Mouse (Mus musculus) forebrain, embryonic 16.5 days (tissue): ENCODE data around the gene 4930415O20Rik. TPM values are rescaled to one million over a fixed set of nuclear protein-coding genes. Genes with fewer than 3 reads are reported as not detected.
A peak's percentile ranks its signal among the peaks of the same experiment; 100 is the strongest.

Source experiments
- ATAC-seq: fragments of 200-750 bp; cut with Nextera tagmentation; 2 replicates; pipeline ENCODE4 v1.8.0; 2017; ENCODE audit warnings: mild to moderate bottlenecking, moderate library complexity
- H3K27ac ChIP-seq: fragments of 300-500 bp; sonication (generic); 2 replicates; pipeline ENCODE4 v1.5.1; 2014; ENCODE audit warnings: low read length, control low read depth
- H3K27me3 ChIP-seq: fragments of 300-500 bp; sonication (generic); replicated peaks from 2 replicates; pipeline ENCODE4 v1.6.1; 2014; ENCODE audit warnings: low read length; ENCODE audit not compliant: control insufficient read depth, insufficient read depth
- H3K36me3 ChIP-seq: fragments of 300-500 bp; sonication (generic); 2 replicates; pipeline ENCODE4 v1.6.1; 2014; ENCODE audit not compliant: control insufficient read depth, insufficient read depth
- H3K4me1 ChIP-seq: fragments of 300-500 bp; sonication (generic); replicated peaks from 2 replicates; pipeline ENCODE4 v1.6.1; 2014; ENCODE audit warnings: low read length; ENCODE audit not compliant: control insufficient read depth, insufficient read depth
- H3K4me2 ChIP-seq: fragments of 300-500 bp; sonication (generic); 2 replicates; pipeline ENCODE4 v1.6.1; 2014; ENCODE audit warnings: mild to moderate bottlenecking, low read length, control low read depth
- H3K4me3 ChIP-seq: fragments of 300-500 bp; sonication (generic); replicated peaks from 2 replicates; pipeline ENCODE4 v1.5.1; 2014; ENCODE audit warnings: mild to moderate bottlenecking, low read length, control low read depth
- H3K9ac ChIP-seq: fragments of 300-500 bp; sonication (generic); replicated peaks from 2 replicates; pipeline ENCODE4 v1.6.1; 2014; ENCODE audit warnings: low read depth, low read length, control low read depth
- H3K9me3 ChIP-seq: fragments of 300-500 bp; sonication (generic); 2 replicates; pipeline ENCODE4 v1.6.1; 2016; ENCODE audit warnings: low read length; ENCODE audit not compliant: control insufficient read depth
- WGBS: fragments of 180-500 bp; shearing (Covaris S2); extraction: QIAGEN DNeasy Blood & Tissue Kit; methylation state at CpG from one replicate; pipeline ENCODE4 v1.1.7; 2014; 5-methylcytosine and 5-hydroxymethylcytosine counted together
- polyA plus RNA-seq: library from polyadenylated mRNA; unstranded; fragments of >200 nt; fragmentation: Nextera tagmentation; extraction: Ambion mirVana; gene quantifications from 2 replicates; pipeline ENCODE4 v1.2.1, GENCODE M21; 2015

The 4930415O20Rik gene
- polyA plus RNA-seq, 1 experiment from 2014 or later: 0.56 TPM

GRCm38 (mm10) chr15:98616362-98617175 lies 45.8 kb downstream of the 4930415O20Rik start:
- Histone ChIP-seq H3K36me3 (no peaks in the 10 kb centered on the region), H3K4me2 (no peak overlapping the region)

GRCm38 (mm10) chr15:98617176-98617537 lies 46.4 kb downstream of the 4930415O20Rik start:
- 2% methylated on average over 12 of the region's 12 CpGs for WGBS
- Histone ChIP-seq H3K4me3 (no peak overlapping the region), H3K4me1 (peaks cover 5% of the 10 kb centered on the region; the same call in 1 of the 2 replicates), H3K27ac (no peak overlapping the region), H3K4me2 (no peak overlapping the region), H3K9me3 (no peaks in the 10 kb centered on the region; the same call in 1 of the 2 replicates), H3K27me3 (peaks cover 8% of the 10 kb centered on the region), H3K9ac (no peak overlapping the region), H3K36me3 (no peaks in the 10 kb centered on the region)
- ATAC-seq: peak; percentile 31; the same call in 1 of the 2 replicates

More at GRCm38 (mm10) chr15:98616362-98617175, 45.8 kb downstream of the 4930415O20Rik start:
- peaks cover 5% of the 10 kb centered on the region; the same call in 1 of the 2 replicates for H3K4me1 ChIP-seq
- H3K27me3 ChIP-seq: peaks cover 7% of the 10 kb centered on the region
- 35% methylated on average over 20 of the region's 20 CpGs for WGBS
- no peak overlapping the region for H3K9ac ChIP-seq
- H3K27ac ChIP-seq: no peak overlapping the region
- no peaks in the 10 kb centered on the region; the same call in 1 of the 2 replicates for H3K9me3 ChIP-seq
- no peak for ATAC-seq
- no peak overlapping the region for H3K4me3 ChIP-seq

- Histone ChIP-seq H3K9ac (no peak overlapping the region), H3K4me2 (no peak overlapping the region), H3K4me3 (no peak overlapping the region), H3K27me3 (peaks cover 10% of the 10 kb centered on the region), H3K9me3 (no peaks in the 10 kb centered on the region; the same call in 1 of the 2 replicates), H3K36me3 (no peaks in the 10 kb centered on the region), H3K4me1 (no peaks in the 10 kb centered on the region), H3K27ac (no peak overlapping the region)
- 7% methylated on average over 7 of the region's 7 CpGs for WGBS
- ATAC-seq: no peak
These were observed 51.4 kb downstream of the 4930415O20Rik start for GRCm38 (mm10) chr15:98622199-98622598.

- no peak overlapping the region for H3K4me2 ChIP-seq
- 15% methylated on average over 6 of the region's 6 CpGs for WGBS
- H3K4me3 ChIP-seq: no peak overlapping the region
- no peaks in the 10 kb centered on the region for H3K4me1 ChIP-seq
- peaks cover 10% of the 10 kb centered on the region for H3K27me3 ChIP-seq
- no peaks in the 10 kb centered on the region; the same call in 1 of the 2 replicates for H3K9me3 ChIP-seq
- no peak for ATAC-seq
- H3K36me3 ChIP-seq: no peaks in the 10 kb centered on the region
- no peak overlapping the region for H3K27ac ChIP-seq
- no peak overlapping the region for H3K9ac ChIP-seq
These were observed 51.9 kb downstream of the 4930415O20Rik start for GRCm38 (mm10) chr15:98622721-98623120.

GRCm38 (mm10) chr15:98623361-98623821 lies 52.6 kb downstream of the 4930415O20Rik start:
- Histone ChIP-seq H3K9ac (no peak overlapping the region), H3K4me2 (no peak overlapping the region), H3K27ac (no peak overlapping the region), H3K9me3 (no peaks in the 10 kb centered on the region; the same call in 1 of the 2 replicates), H3K27me3 (peaks cover 7% of the 10 kb centered on the region; the same call in 1 of the 2 replicates), H3K4me1 (peaks cover 3% of the 10 kb centered on the region), H3K4me3 (no peak overlapping the region), H3K36me3 (no peaks in the 10 kb centered on the region)
- ATAC-seq: no peak
- WGBS: 49% methylated on average over 5 of the region's 5 CpGs

- no peak overlapping the region for H3K4me3 ChIP-seq
- H3K36me3 ChIP-seq: no peaks in the 10 kb centered on the region
- no peak overlapping the region for H3K27ac ChIP-seq
- peaks cover 12% of the 10 kb centered on the region for H3K4me1 ChIP-seq
- 24% methylated on average over 8 of the region's 8 CpGs for WGBS
- ATAC-seq: no peak
- no peak overlapping the region for H3K9ac ChIP-seq
- peaks cover 6% of the 10 kb centered on the region; the same call in 1 of the 2 replicates for H3K27me3 ChIP-seq
- H3K9me3 ChIP-seq: no peaks in the 10 kb centered on the region; the same call in 1 of the 2 replicates
- H3K4me2 ChIP-seq: no peak overlapping the region
These were observed 55.3 kb downstream of the 4930415O20Rik start for GRCm38 (mm10) chr15:98626078-98626477.

- H3K4me2 ChIP-seq: no peak overlapping the region
- no peaks in the 10 kb centered on the region for H3K36me3 ChIP-seq
- no peaks in the 10 kb centered on the region; the same call in 1 of the 2 replicates for H3K9me3 ChIP-seq
- peaks cover 17% of the 10 kb centered on the region for H3K4me1 ChIP-seq
- WGBS: 78% methylated on average over 7 of the region's 7 CpGs
- H3K27ac ChIP-seq: no peak overlapping the region
- no peak for ATAC-seq
- no peak overlapping the region for H3K9ac ChIP-seq
- peaks cover 8% of the 10 kb centered on the region; the same call in 1 of the 2 replicates for H3K27me3 ChIP-seq
- no peak overlapping the region for H3K4me3 ChIP-seq
These were observed 55.8 kb downstream of the 4930415O20Rik start for GRCm38 (mm10) chr15:98626487-98627212.

- no peak overlapping the region for H3K27ac ChIP-seq
- H3K9ac ChIP-seq: peak overlapping the region; percentile 40; the same call in 1 of the 2 replicates
- peak overlapping the region; percentile 7; the same call in 1 of the 2 replicates for H3K4me3 ChIP-seq
- WGBS: 8% methylated on average over 20 of the region's 20 CpGs
- peaks cover 5% of the 10 kb centered on the region; the same call in 1 of the 2 replicates for H3K27me3 ChIP-seq
- peak overlapping the region; percentile 36 for H3K4me2 ChIP-seq
- no peaks in the 10 kb centered on the region for H3K36me3 ChIP-seq
- no peaks in the 10 kb centered on the region; the same call in 1 of the 2 replicates for H3K9me3 ChIP-seq
- peak; percentile 39 for ATAC-seq
- peaks cover 32% of the 10 kb centered on the region for H3K4me1 ChIP-seq
These were observed 57.9 kb downstream of the 4930415O20Rik start for GRCm38 (mm10) chr15:98628589-98629254.
